Mouse (Mus musculus): Measurements from ENCODE around the gene Stk19.

GRCm38 (mm10) chr17:34853511-34853910 is 16.8 kb upstream of the Stk19 start:
- TF ChIP-seq CTCF (IDR thresholded peaks at IDR 0.05; ENCODE audit: control insufficient read depth, insufficient read depth, insufficient read length) (no peak), USF1 (IDR thresholded peaks at IDR 0.05; ENCODE audit: low read depth) (no peak), MYOG (IDR thresholded peaks at IDR 0.05; ENCODE audit: control insufficient read depth, extremely low read depth, insufficient read length) (no peak), MAX (IDR thresholded peaks at IDR 0.05) (no peak), FOSL1 (IDR thresholded peaks at IDR 0.05; ENCODE audit: insufficient read depth, low read length, poor library complexity, severe bottlenecking) (no peak), CEBPB (IDR thresholded peaks at IDR 0.05; ENCODE audit: low read depth) (no peak)
